Mouse (Mus musculus) CH12.LX (cell line): ENCODE measurements around the gene Cyb5b. TPM values are rescaled to one million over a fixed set of nuclear protein-coding genes. Genes with fewer than 3 reads are reported as not detected.
A peak's percentile ranks its signal among the peaks of the same experiment; 100 is the strongest.

Experiments used
- DNase-seq: peaks from one replicate; pipeline ENCODE4 v3.0.0-alpha.2; 2013; ENCODE audit errors: extremely low read depth
- H3K27ac ChIP-seq: 2 replicates; pipeline ENCODE4 v1.5.1; 2012; ENCODE audit warnings: low read depth, mild to moderate bottlenecking, control low read depth, moderate library complexity; ENCODE audit not compliant: insufficient read depth
- H3K27me3 ChIP-seq: replicated peaks from 2 replicates; pipeline ENCODE3; 2012; ENCODE audit warnings: inconsistent platforms
- H3K36me3 ChIP-seq, 2 experiments: replicated peaks in 1 of 2; 2 replicates each; pipeline versions ENCODE3 to v1.6.1; 2012; ENCODE audit warnings: inconsistent platforms in 1 of 2, low read length in 1 of 2, mild to moderate bottlenecking in 1 of 2, mixed read lengths in 1 of 2, moderate library complexity in 1 of 2; ENCODE audit not compliant: control insufficient read depth in 1 of 2, insufficient read depth in 1 of 2
- H3K4me1 ChIP-seq, 2 experiments: 2 replicates each; pipeline ENCODE4 v1.6.1; 2012; ENCODE audit warnings: inconsistent platforms in 1 of 2, moderate library complexity in 1 of 2; ENCODE audit not compliant: insufficient read depth in 2 of 2, control insufficient read depth in 1 of 2
- H3K4me2 ChIP-seq: 2 replicates; pipeline ENCODE4 v1.6.1; 2012; ENCODE audit warnings: low read depth, mild to moderate bottlenecking, control low read depth; ENCODE audit not compliant: poor library complexity, insufficient read depth, severe bottlenecking
- H3K4me3 ChIP-seq, 3 experiments: fragments of 150-350 bp in 1 of 3; sonication (generic) in 1 of 3; replicated peaks in 1 of 3; 2 replicates each; pipeline versions ENCODE3 to v1.5.1; 2011 to 2012; ENCODE audit warnings: low read depth in 2 of 3, low read length in 2 of 3, mild to moderate bottlenecking in 2 of 3, moderate library complexity in 2 of 3, control low read depth in 1 of 3, improper control_type of control experiment in 1 of 3, inconsistent platforms in 1 of 3, mixed read lengths in 1 of 3; ENCODE audit not compliant: poor library complexity in 1 of 3
- H3K79me2 ChIP-seq: replicated peaks from 2 replicates; pipeline ENCODE4 v1.6.1; 2012; ENCODE audit warnings: mild to moderate bottlenecking, moderate library complexity; ENCODE audit not compliant: control insufficient read depth, poor library complexity, insufficient read depth, severe bottlenecking; ENCODE audit errors: extremely low read depth
- H3K9ac ChIP-seq: 2 replicates; pipeline ENCODE4 v1.6.1; 2012; ENCODE audit warnings: low read depth, mild to moderate bottlenecking, control low read depth, moderate library complexity; ENCODE audit not compliant: insufficient read depth
- H3K9me3 ChIP-seq: replicated peaks from 2 replicates; pipeline ENCODE3; 2012; ENCODE audit warnings: low read length, inconsistent platforms, mixed read lengths
- CHD2 ChIP-seq: IDR thresholded peaks from 2 replicates; pipeline ENCODE4 v1.6.1; 2011; ENCODE audit warnings: low read length, improper control_type of control experiment
- CTCF ChIP-seq, 2 experiments: IDR thresholded peaks in 1 of 2; conservative IDR thresholded peaks in 1 of 2; 2 replicates each; pipeline ENCODE4 v1.5.1; 2011 to 2012; ENCODE audit warnings: low read depth in 2 of 2, low read length in 2 of 2, improper control_type of control experiment in 1 of 2, inconsistent platforms in 1 of 2, mild to moderate bottlenecking in 1 of 2, moderate library complexity in 1 of 2
- EP300 ChIP-seq: IDR thresholded peaks from 2 replicates; pipeline ENCODE4 v1.6.1; 2011; ENCODE audit warnings: low read length, improper control_type of control experiment
- ETS1 ChIP-seq: conservative IDR thresholded peaks from 2 replicates; pipeline ENCODE4 v1.6.1; 2012; ENCODE audit warnings: low read depth, mild to moderate bottlenecking, inconsistent platforms, low read length, improper control_type of control experiment, moderate library complexity
- GABPA ChIP-seq: IDR thresholded peaks from 2 replicates; pipeline ENCODE4 v1.6.1; 2012; ENCODE audit warnings: low read depth, low read length, improper control_type of control experiment, inconsistent platforms; ENCODE audit not compliant: insufficient replicate concordance
- HCFC1 ChIP-seq: IDR thresholded peaks from 2 replicates; pipeline ENCODE4 v1.6.1; 2012; ENCODE audit warnings: low read depth, mild to moderate bottlenecking, inconsistent platforms, low read length, improper control_type of control experiment
- IRF4 ChIP-seq: IDR thresholded peaks from 2 replicates; pipeline ENCODE4 v1.6.1; 2014; ENCODE audit warnings: low read depth, mild to moderate bottlenecking, inconsistent platforms, low read length, improper control_type of control experiment
- JUN ChIP-seq: IDR thresholded peaks from 2 replicates; pipeline ENCODE4 v1.6.1; 2011; ENCODE audit warnings: low read depth, mild to moderate bottlenecking, low read length, improper control_type of control experiment, moderate library complexity; ENCODE audit not compliant: insufficient read depth
- JUND ChIP-seq: conservative IDR thresholded peaks from 2 replicates; pipeline ENCODE4 v1.6.1; 2011; ENCODE audit warnings: low read depth, low read length, improper control_type of control experiment
- KAT2A ChIP-seq: IDR thresholded peaks from 2 replicates; pipeline ENCODE4 v1.6.1; 2012; ENCODE audit warnings: low read length, improper control_type of control experiment, inconsistent platforms; ENCODE audit not compliant: insufficient replicate concordance
- MAFK ChIP-seq: IDR thresholded peaks from 2 replicates; pipeline ENCODE4 v1.6.1; 2011; ENCODE audit warnings: low read length, improper control_type of control experiment; ENCODE audit not compliant: insufficient replicate concordance
- MAX ChIP-seq: IDR thresholded peaks from 2 replicates; pipeline ENCODE4 v1.6.1; 2011; ENCODE audit warnings: low read length, improper control_type of control experiment
- MAZ ChIP-seq: IDR thresholded peaks from 2 replicates; pipeline ENCODE4 v1.6.1; 2012; ENCODE audit warnings: low read depth, mild to moderate bottlenecking, inconsistent platforms, low read length, improper control_type of control experiment, moderate library complexity
- MYC ChIP-seq: IDR thresholded peaks from 2 replicates; pipeline ENCODE4 v1.6.1; 2011; ENCODE audit warnings: low read depth, mild to moderate bottlenecking, improper control_type of control experiment, low read length
- PAX5 ChIP-seq: IDR thresholded peaks from 2 replicates; pipeline ENCODE4 v1.6.1; 2012; ENCODE audit warnings: low read length, inconsistent platforms, mixed read lengths
- POLR2A ChIP-seq: IDR thresholded peaks from 2 replicates; pipeline ENCODE4 v1.6.1; 2011; ENCODE audit warnings: low read depth, mild to moderate bottlenecking, improper control_type of control experiment, low read length
- POLR2AphosphoS2 ChIP-seq: IDR thresholded peaks from 2 replicates; pipeline ENCODE4 v1.6.1; 2011; ENCODE audit warnings: low read depth, low read length, improper control_type of control experiment
- RAD21 ChIP-seq: IDR thresholded peaks from 2 replicates; pipeline ENCODE4 v1.6.1; 2011; ENCODE audit warnings: low read depth, mild to moderate bottlenecking, low read length, improper control_type of control experiment, moderate library complexity
- SMC3 ChIP-seq: IDR thresholded peaks from 2 replicates; pipeline ENCODE4 v1.6.1; 2011; ENCODE audit warnings: low read depth, low read length, improper control_type of control experiment
- TBP ChIP-seq: conservative IDR thresholded peaks from 2 replicates; pipeline ENCODE4 v1.6.1; 2011; ENCODE audit warnings: low read depth, low read length, improper control_type of control experiment
- TCF12 ChIP-seq: IDR thresholded peaks from 2 replicates; pipeline ENCODE4 v1.6.1; 2014; ENCODE audit warnings: low read depth, mild to moderate bottlenecking, inconsistent platforms, low read length, improper control_type of control experiment
- UBTF ChIP-seq: IDR thresholded peaks from 2 replicates; pipeline ENCODE4 v1.6.1; 2012; ENCODE audit warnings: low read depth, mild to moderate bottlenecking, inconsistent platforms, low read length, improper control_type of control experiment, moderate library complexity
- USF1 ChIP-seq: IDR thresholded peaks from 2 replicates; pipeline ENCODE4 v1.6.1; 2014; ENCODE audit warnings: low read depth, mild to moderate bottlenecking, inconsistent platforms, low read length, improper control_type of control experiment
- ZC3H11A ChIP-seq: IDR thresholded peaks from 2 replicates; pipeline ENCODE4 v1.6.1; 2012; ENCODE audit warnings: low read depth, mild to moderate bottlenecking, inconsistent platforms, low read length, improper control_type of control experiment
- ZKSCAN1 ChIP-seq: IDR thresholded peaks from 2 replicates; pipeline ENCODE4 v1.6.1; 2012; ENCODE audit warnings: low read depth, inconsistent platforms, low read length, improper control_type of control experiment, borderline replicate concordance
- ZNF384 ChIP-seq: IDR thresholded peaks from 2 replicates; pipeline ENCODE4 v1.6.1; 2012; ENCODE audit warnings: low read depth, low read length, improper control_type of control experiment, inconsistent platforms
- dilution Hi-C: fragments of 300-500 bp; cut with MboI; formaldehyde crosslinking; loops from 2 replicates; pipeline ENCODE4 v1.14.3; 2020; ENCODE audit warnings: low sequenced_read_pairs; ENCODE audit not compliant: extremely low pct_unique_long_range_greater_than_20kb, extremely low pct_ligation_motif_present
- in situ Hi-C: fragments of 300-500 bp; cut with MboI; formaldehyde crosslinking; loops from 3 replicates; pipeline ENCODE4 v1.14.3; 2019; ENCODE audit warnings: low sequenced_read_pairs, low pct_ligation_motif_present, low pct_unique_long_range_greater_than_20kb, mixed read lengths
- polyA plus RNA-seq: library from polyadenylated mRNA; unstranded; fragments of >175 nt; gene quantifications from 2 replicates; pipeline ENCODE4 v1.2.1, GENCODE M21; 2012; ENCODE audit warnings: low read depth; ENCODE audit not compliant: insufficient read length
- total RNA-seq, 2 experiments: library from RNA; depleted of rRNA; stranded (reverse); fragments of 300-350 nt in 1 of 2; fragments of >200 nt in 1 of 2; gene quantifications; 2 replicates each; pipeline ENCODE4 v1.2.3; 2012 to 2014

Cyb5b gene
- total and polyA plus RNA-seq, 3 experiments = 74.0 to 156 (median 108) TPM

GRCm38 (mm10) chr8:107172152-107172551, 21.7 kb downstream of the Cyb5b start:
- in situ Hi-C loops = no loop called here
- Histone ChIP-seq H3K27ac (no peak overlapping the region), H3K9ac (no peak overlapping the region), H3K4me3 (no peak overlapping the region), H3K79me2 (peaks cover 20% of the 10 kb centered on the region), H3K27me3 (no peaks in the 10 kb centered on the region), H3K4me1 (peaks cover 0 to 6% of the 10 kb centered on the region in 2 experiments; a peak in 2 of 4 replicates), H3K9me3 (no peaks in the 10 kb centered on the region), H3K4me2 (no peak overlapping the region), H3K36me3 (peaks cover 59 to 85% of the 10 kb centered on the region in 2 experiments)
- TF ChIP-seq UBTF (no peak), POLR2AphosphoS2 (no peak), MAX (no peak), SMC3 (no peak), ZKSCAN1 (no peak), GABPA (no peak), RAD21 (no peak)
- dilution Hi-C loops = no loop called here
- no peak for DNase-seq

- Histone ChIP-seq H3K4me2 (no peak overlapping the region), H3K9ac (no peak overlapping the region), H3K27me3 (no peaks in the 10 kb centered on the region), H3K9me3 (peaks cover 5% of the 10 kb centered on the region), H3K4me3 (no peak overlapping the region), H3K27ac (no peak overlapping the region), H3K79me2 (peaks cover 12% of the 10 kb centered on the region), H3K4me1 (no peaks in the 10 kb centered on the region), H3K36me3 (peaks cover 60 to 87% of the 10 kb centered on the region in 2 experiments)
- dilution Hi-C loops (no loop called here), in situ Hi-C loops (no loop called here)
- TF ChIP-seq IRF4 (no peak), MAZ (no peak), ZC3H11A (no peak), RAD21 (no peak), ZNF384 (no peak)
- DNase-seq = no peak
Observed at GRCm38 (mm10) chr8:107172969-107173645, 22.7 kb downstream of the Cyb5b start.

- DNase-seq = peak; percentile 45
- Histone ChIP-seq H3K9me3 (peaks cover 12% of the 10 kb centered on the region), H3K4me3 (no peak overlapping the region), H3K9ac (no peak overlapping the region), H3K36me3 (peaks cover 61 to 93% of the 10 kb centered on the region in 2 experiments), H3K4me1 (peaks cover 0 to 20% of the 10 kb centered on the region in 2 experiments; a peak in 1 of 4 replicates), H3K4me2 (no peak overlapping the region), H3K27ac (peak overlapping the region; percentile 6; the same call in 1 of the 2 replicates), H3K27me3 (no peaks in the 10 kb centered on the region), H3K79me2 (no peaks in the 10 kb centered on the region; the same call in 1 of the 2 replicates)
- dilution Hi-C loops (no loop called here), in situ Hi-C loops (no loop called here)
- TF ChIP-seq PAX5 (no peak), TBP (no peak), MAX (no peak), POLR2A (0 out of 2 replicates have a peak, but pooled peaks have one; percentile 25), RAD21 (no peak), USF1 (no peak), TCF12 (no peak), UBTF (no peak), MYC (no peak), KAT2A (no peak), IRF4 (peak; percentile 65), ETS1 (peak; percentile 57), HCFC1 (no peak), ZNF384 (no peak), MAFK (peak; percentile 83; the same call in 1 of the 2 replicates), JUN (peak; percentile 87), CHD2 (peak; percentile 31; the same call in 1 of the 2 replicates), EP300 (peak; percentile 75), CTCF (conservative IDR thresholded peaks at IDR 0.05 in 1 of 2, IDR thresholded peaks at IDR 0.05 in 1 of 2; ENCODE audit: low read depth in 2 of 2, low read length in 2 of 2) (no peak), JUND (peak; percentile 70)
Observed at GRCm38 (mm10) chr8:107181122-107181521, 30.7 kb downstream of the Cyb5b start.
